Mouse (Mus musculus): Measurements from ENCODE around the gene Spin2d. TPM values are rescaled to one million over a fixed set of nuclear protein-coding genes. Genes with fewer than 3 reads are reported as not detected.

The Spin2d gene
- polyA plus RNA-seq (2017; shearing (Covaris generic)): not detected

GRCm38 (mm10) chrX:73176889-73177288 lies at the start of gene Spin2d:
Spin2d (minus strand) TSS chrX:73176989.

GRCm38 (mm10) chrX:73213819-73214564 lies 37.2 kb upstream of the Spin2d start, which contains the start of gene Xlr4b:
Xlr4b (plus strand) TSS chrX:73214333.

GRCm38 (mm10) chrX:73191934-73192333 lies 15.1 kb upstream of the Spin2d start, which contains the start of gene Xlr3b:
Xlr3b (plus strand) TSS chrX:73192207.

GRCm38 (mm10) chrX:73149350-73149749 lies 27.4 kb downstream of the Spin2d start, which contains the start of gene DXBay18:
DXBay18 (minus strand) TSS chrX:73149450.

GRCm38 (mm10) chrX:73148496-73148895 lies 28.3 kb downstream of the Spin2d start, which contains the start of gene Xlr5b:
Xlr5b (plus strand) TSS chrX:73148796.

Other genes with a start within 250 kb of the Spin2d start
- gene Zfp185, start 189.7 kb downstream of the Spin2d start, polyA plus RNA-seq (2017; shearing (Covaris generic)): 0.07 TPM
- not detected for gene Pnma5, start 139.9 kb downstream of the Spin2d start, polyA plus RNA-seq (2017; shearing (Covaris generic))
- gene Pnma3, start 112.2 kb downstream of the Spin2d start, polyA plus RNA-seq (2017; shearing (Covaris generic)): not detected
- 118 TPM for gene Xlr4a, start 94.5 kb downstream of the Spin2d start, polyA plus RNA-seq (2017; shearing (Covaris generic))
- 1.1 TPM for gene Xlr3a, start 79.9 kb downstream of the Spin2d start, polyA plus RNA-seq (2017; shearing (Covaris generic))
- 0.11 TPM for gene Gm14685, start 59.9 kb downstream of the Spin2d start, polyA plus RNA-seq (2017; shearing (Covaris generic))
- gene Xlr5b, start 28.2 kb downstream of the Spin2d start, polyA plus RNA-seq (2017; shearing (Covaris generic)): not detected
- gene DXBay18, start 27.5 kb downstream of the Spin2d start, polyA plus RNA-seq (2017; shearing (Covaris generic)): 0.20 TPM
- gene Xlr3b, start 15.2 kb upstream of the Spin2d start, polyA plus RNA-seq (2017; shearing (Covaris generic)): 13.7 TPM
- gene Xlr4b, start 37.3 kb upstream of the Spin2d start, polyA plus RNA-seq (2017; shearing (Covaris generic)): 160 TPM
- gene F8a, start 51.3 kb upstream of the Spin2d start, polyA plus RNA-seq (2017; shearing (Covaris generic)): 2.7 TPM
- gene Xlr4c, start 66.1 kb upstream of the Spin2d start, polyA plus RNA-seq (2017; shearing (Covaris generic)): 113 TPM
- gene Xlr3c, start 88.4 kb upstream of the Spin2d start, polyA plus RNA-seq (2017; shearing (Covaris generic)): not detected
- gene Xlr5a, start 116.0 kb upstream of the Spin2d start, polyA plus RNA-seq (2017; shearing (Covaris generic)): not detected
- gene Xlr5c, start 116.0 kb upstream of the Spin2d start, polyA plus RNA-seq (2017; shearing (Covaris generic)): not detected
- gene Gm45015, start 159.9 kb upstream of the Spin2d start, polyA plus RNA-seq (2017; shearing (Covaris generic)): not detected
- gene Zfp275, start 165.6 kb upstream of the Spin2d start, polyA plus RNA-seq (2017; shearing (Covaris generic)): 21.8 TPM
- gene Gm18336, start 221.7 kb upstream of the Spin2d start, polyA plus RNA-seq (2017; shearing (Covaris generic)): not detected
- gene Zfp92, start 234.1 kb upstream of the Spin2d start, polyA plus RNA-seq (2017; shearing (Covaris generic)): 0.24 TPM

Measured in CD4-positive, CD25-positive, alpha-beta regulatory T cell, adult 9 weeks (primary cell).